Mouse (Mus musculus) granulocyte monocyte progenitor cell, adult 5-6 weeks (primary cell): ENCODE data around the gene Cpsf4. TPM values are rescaled to one million over a fixed set of nuclear protein-coding genes. Genes with fewer than 3 reads are reported as not detected.
"Not testable (repeated sequence)": the region's sequence is repeated elsewhere in the genome, so short reads cannot be mapped to it uniquely, and the experiment has no call there.

Experiments
- ATAC-seq: replicated peaks from 2 replicates; pipeline ENCODE4 v1.8.0; 2016; ENCODE audit warnings: mild to moderate bottlenecking, moderate TSS enrichment, inconsistent platforms; ENCODE audit not compliant: poor library complexity, severe bottlenecking
- total RNA-seq, 2 experiments: library from RNA; stranded (forward) in 1 of 2; stranded (reverse) in 1 of 2; fragments of 200-712, 200-1000 nt in 1 of 2; fragments of >200 nt in 1 of 2; fragmentation: Nextera tagmentation in 1 of 2; gene quantifications; 2 replicates each; pipeline ENCODE4 v1.2.3; 2014 to 2017

Gene Cpsf4
- total RNA-seq, 2 experiments from 2014 or later = 45.3 to 51.3 TPM

DNA sequence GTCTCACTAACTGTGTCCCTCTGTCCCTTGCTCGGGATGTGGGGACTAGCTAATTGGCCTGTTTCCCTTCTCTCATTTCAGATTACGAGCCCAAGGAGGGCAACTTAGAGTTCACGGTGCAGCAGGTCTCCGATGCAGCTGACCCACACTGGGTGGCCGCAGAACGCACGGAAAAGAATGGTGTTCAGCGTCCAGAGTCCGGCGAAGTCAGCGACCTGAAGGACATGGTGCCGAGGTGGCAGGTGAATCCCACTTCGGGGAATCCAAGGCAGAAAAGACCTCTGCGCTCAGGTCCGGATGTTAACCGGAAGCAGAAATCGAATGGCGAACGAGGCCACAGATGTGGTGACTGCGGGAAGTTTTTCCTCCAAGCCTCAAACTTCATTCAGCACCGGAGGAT is 51.2 kb downstream of the Cpsf4 start:
- no peak for ATAC-seq

DNA sequence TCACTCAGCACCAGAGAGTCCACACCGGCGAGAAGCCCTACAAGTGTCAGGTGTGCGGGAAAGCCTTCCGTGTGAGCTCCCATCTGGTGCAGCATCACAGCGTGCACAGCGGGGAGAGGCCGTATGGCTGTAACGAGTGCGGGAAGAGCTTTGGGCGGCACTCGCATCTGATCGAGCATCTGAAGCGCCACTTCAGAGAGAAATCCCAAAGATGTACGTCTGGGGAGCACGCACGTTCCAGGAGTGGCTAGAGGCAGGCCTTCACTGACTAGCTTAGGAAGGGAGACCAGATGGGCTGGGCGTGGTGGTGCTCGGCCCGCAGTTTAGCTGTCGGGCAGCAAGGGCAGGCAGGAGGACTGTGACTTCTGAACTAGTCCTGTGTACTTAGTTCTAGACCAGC is 51.7 kb downstream of the Cpsf4 start:
- ATAC-seq = no peak

DNA sequence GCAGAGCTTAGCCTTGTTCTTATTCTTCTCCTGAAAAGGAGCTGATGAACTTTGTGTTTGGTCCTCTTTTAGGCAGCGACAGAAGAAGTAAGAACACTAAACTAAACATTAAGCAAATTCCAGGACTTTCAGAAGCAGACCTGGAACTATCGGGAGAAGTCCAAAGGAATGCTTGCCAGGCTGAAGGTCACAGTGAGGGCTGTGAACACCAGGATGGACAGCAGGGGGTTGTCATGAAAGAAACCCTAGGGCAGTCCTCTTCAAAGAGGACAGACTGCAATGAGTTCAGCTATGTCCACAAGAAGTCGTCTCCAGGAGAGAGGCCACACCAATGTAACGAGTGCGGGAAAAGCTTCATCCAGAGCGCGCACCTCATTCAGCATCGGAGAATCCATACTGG is 53.0 kb downstream of the Cpsf4 start:
- ATAC-seq = no peak

DNA sequence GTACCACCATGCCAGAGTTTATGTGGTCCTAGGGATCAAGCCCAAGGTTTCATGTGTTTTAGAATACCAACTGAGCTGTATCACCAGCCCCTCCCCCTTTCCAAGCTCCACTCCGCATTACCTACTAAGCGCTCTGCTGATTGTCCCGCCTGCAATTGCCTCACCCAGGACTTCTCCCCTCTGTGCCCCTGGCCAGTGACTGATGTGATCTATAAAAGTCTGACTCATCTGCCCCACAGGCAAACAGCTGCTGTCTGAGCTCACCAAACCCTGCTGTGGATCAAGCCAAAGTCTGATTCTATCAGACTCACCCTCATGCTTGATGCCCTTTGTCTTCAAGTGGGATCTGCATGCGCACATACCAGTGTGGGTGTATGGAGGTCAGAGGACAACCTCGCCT is 55.8 kb downstream of the Cpsf4 start:
- no peak for ATAC-seq

DNA sequence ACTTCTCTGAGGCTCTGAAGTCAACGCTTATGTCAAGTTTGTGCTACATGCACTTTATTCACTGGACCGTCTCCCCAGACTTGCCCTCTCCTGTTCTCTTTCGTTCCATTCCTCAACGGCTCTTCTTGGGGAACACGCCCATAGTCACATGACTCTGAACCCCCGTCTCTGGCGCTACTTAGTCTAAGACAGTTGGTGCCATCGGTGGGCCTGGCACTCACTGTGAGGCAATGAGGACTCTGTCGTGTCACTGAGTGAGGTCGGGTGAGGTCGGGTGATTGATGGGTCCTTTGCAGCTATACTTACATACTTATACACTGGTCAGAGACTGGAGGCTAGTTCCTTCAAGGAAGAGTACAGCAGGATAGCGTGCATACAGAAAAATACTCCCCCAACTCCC is 56.4 kb downstream of the Cpsf4 start:
- no peak for ATAC-seq

DNA sequence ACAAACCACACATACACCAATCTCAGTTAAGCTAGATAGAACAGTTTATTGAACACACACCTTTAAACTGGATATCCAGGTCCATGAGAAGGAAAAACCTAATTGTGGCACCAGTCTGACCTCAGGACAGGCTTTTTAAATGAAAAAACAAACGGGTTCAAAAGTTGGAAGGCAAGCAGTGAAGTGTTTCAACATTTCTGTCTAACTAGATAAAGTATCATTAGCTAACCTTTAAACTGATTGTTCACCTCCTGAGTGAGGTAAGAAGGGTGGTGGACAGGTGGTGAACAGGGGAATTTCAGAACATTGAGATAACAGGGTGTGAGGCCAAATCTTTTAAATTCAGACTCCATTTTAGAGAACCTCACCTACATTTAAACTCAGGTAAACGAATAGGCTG is 59.4 kb downstream of the Cpsf4 start:
- no peak for ATAC-seq

DNA sequence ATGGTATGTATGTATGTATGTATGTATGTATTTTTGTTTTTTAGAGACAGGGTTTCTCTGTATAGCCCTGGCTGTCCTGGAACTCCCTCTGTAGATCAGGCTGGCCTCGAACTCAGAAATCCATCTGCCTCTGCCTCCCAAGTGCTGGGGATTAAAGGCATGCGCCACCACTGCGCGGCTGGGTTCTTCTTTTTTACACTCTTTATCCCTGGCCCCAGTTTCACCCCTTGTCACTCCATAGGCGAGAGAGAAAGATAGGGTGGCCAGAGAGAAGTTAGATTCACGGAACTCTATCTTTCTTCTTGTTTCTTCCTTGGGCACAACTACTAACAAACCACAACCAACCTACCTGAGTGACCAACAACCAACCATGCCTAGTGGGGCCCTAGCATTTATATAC is 62.3 kb downstream of the Cpsf4 start:
- not testable (repeated sequence) for ATAC-seq

DNA sequence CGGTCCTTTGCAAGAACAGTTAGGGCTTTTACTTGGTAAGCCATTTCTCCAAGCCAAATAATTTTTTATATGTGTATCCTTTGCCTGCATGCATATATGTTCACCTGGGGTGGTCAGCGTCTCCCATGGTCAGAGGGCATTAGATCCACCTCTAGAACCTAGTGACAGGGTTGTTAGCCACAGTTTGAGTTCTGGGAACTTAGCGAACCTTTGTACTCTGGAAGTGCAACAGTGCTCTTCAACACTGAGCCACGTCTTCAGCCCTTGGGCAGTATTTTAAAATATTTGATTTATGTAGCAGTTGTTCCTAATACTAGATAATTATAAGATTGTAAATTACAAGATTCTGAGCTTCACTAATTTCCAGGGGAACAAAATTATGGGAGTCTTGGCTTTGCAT is 63.6 kb downstream of the Cpsf4 start:
- no peak for ATAC-seq

DNA sequence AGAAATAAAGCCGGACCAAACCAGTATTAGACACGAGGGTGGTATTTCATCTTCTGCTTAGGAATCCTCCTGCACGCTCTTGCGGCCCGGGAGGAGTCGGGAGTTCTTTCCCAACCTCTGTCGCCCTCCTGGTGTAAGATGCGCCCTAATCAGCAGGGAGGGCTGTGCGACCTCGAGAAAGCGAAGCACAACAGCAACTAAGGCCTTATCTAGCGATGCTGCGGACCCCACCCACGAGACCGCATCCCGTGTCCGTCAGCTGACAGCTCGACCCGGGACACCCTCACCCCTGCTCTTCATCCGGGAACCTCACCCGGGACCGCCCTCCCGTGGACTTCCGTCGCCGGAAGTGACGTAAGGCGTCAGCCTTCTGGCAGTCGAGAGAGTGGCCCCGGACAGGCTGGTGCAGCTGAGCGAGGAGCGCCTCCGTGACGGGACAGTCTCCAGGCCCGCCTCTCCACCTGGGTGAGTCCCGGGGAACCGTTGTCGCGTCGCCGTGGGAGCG is 64.4 kb downstream of the Cpsf4 start, which contains the start of gene Zfp655:
Zfp655 (plus strand) TSS at position 349 of the 505 bp plus-strand sequence.
- ATAC-seq = peak; percentile 87

Other genes with a start within 250 kb of the Cpsf4 start
- 2.0 and 5.9 TPM in 2 replicates for gene Smurf1, start 201.4 kb upstream of the Cpsf4 start, total RNA-seq (2014; fragmentation: Nextera tagmentation)
- gene Smurf1, start 201.4 kb upstream of the Cpsf4 start, total RNA-seq (2017) = 3.4 and 4.6 TPM in 2 replicates
- not detected in 2 replicates for gene Gm4871, start 134.5 kb upstream of the Cpsf4 start, total RNA-seq (2014; fragmentation: Nextera tagmentation)
- not detected in 2 replicates for gene Gm4871, start 134.5 kb upstream of the Cpsf4 start, total RNA-seq (2017)
- not detected in 2 replicates for gene 1700018F24Rik, start 124.2 kb upstream of the Cpsf4 start, total RNA-seq (2014; fragmentation: Nextera tagmentation)
- not detected in 2 replicates for gene 1700018F24Rik, start 124.2 kb upstream of the Cpsf4 start, total RNA-seq (2017)
- gene Arpc1a, start 83.4 kb upstream of the Cpsf4 start, total RNA-seq (2014; fragmentation: Nextera tagmentation) = 76.8 and 81.1 TPM in 2 replicates
- gene Arpc1a, start 83.4 kb upstream of the Cpsf4 start, total RNA-seq (2017) = 42.0 and 48.1 TPM in 2 replicates
- not detected in 2 replicates for gene Kpna7, start 83.2 kb upstream of the Cpsf4 start, total RNA-seq (2014; fragmentation: Nextera tagmentation)
- not detected in 2 replicates for gene Kpna7, start 83.2 kb upstream of the Cpsf4 start, total RNA-seq (2017)
- gene Arpc1b, start 53.0 kb upstream of the Cpsf4 start, total RNA-seq (2014; fragmentation: Nextera tagmentation) = 404 and 492 TPM in 2 replicates
- gene Arpc1b, start 53.0 kb upstream of the Cpsf4 start, total RNA-seq (2017) = 197 and 242 TPM in 2 replicates
- gene Pdap1, start 27.0 kb upstream of the Cpsf4 start, total RNA-seq (2014; fragmentation: Nextera tagmentation) = 59.3 and 90.3 TPM in 2 replicates
- 92.6 and 159 TPM in 2 replicates for gene Pdap1, start 27.0 kb upstream of the Cpsf4 start, total RNA-seq (2017)
- 108 and 163 TPM in 2 replicates for gene Bud31, start 26.9 kb upstream of the Cpsf4 start, total RNA-seq (2014; fragmentation: Nextera tagmentation)
- 194 and 205 TPM in 2 replicates for gene Bud31, start 26.9 kb upstream of the Cpsf4 start, total RNA-seq (2017)
- gene Ptcd1, start 105 bp upstream of the Cpsf4 start, total RNA-seq (2014; fragmentation: Nextera tagmentation) = 9.3 and 10.5 TPM in 2 replicates
- 12.8 and 14.7 TPM in 2 replicates for gene Ptcd1, start 105 bp upstream of the Cpsf4 start, total RNA-seq (2017)
- 372 and 531 TPM in 2 replicates for gene Atp5j2, start 24.8 kb downstream of the Cpsf4 start, total RNA-seq (2014; fragmentation: Nextera tagmentation)
- 127 and 170 TPM in 2 replicates for gene Atp5j2, start 24.8 kb downstream of the Cpsf4 start, total RNA-seq (2017)
- 1.6 and 6.2 TPM in 2 replicates for gene Zkscan14, start 34.7 kb downstream of the Cpsf4 start, total RNA-seq (2014; fragmentation: Nextera tagmentation)
- 20.8 and 21.1 TPM in 2 replicates for gene Zkscan14, start 34.7 kb downstream of the Cpsf4 start, total RNA-seq (2017)
- gene Zkscan5, start 37.3 kb downstream of the Cpsf4 start, total RNA-seq (2014; fragmentation: Nextera tagmentation) = 6.8 and 8.5 TPM in 2 replicates
- gene Zkscan5, start 37.3 kb downstream of the Cpsf4 start, total RNA-seq (2017) = 7.9 and 10.1 TPM in 2 replicates
- 28.2 and 34.0 TPM in 2 replicates for gene Zfp655, start 64.5 kb downstream of the Cpsf4 start, total RNA-seq (2014; fragmentation: Nextera tagmentation)
- gene Zfp655, start 64.5 kb downstream of the Cpsf4 start, total RNA-seq (2017) = 33.5 and 37.3 TPM in 2 replicates
- gene Zscan25, start 113.3 kb downstream of the Cpsf4 start, total RNA-seq (2014; fragmentation: Nextera tagmentation) = 12.1 and 13.2 TPM in 2 replicates
- gene Zscan25, start 113.3 kb downstream of the Cpsf4 start, total RNA-seq (2017) = 4.1 and 10.4 TPM in 2 replicates
- gene Cyp3a57, start 178.1 kb downstream of the Cpsf4 start, total RNA-seq (2014; fragmentation: Nextera tagmentation) = not detected in 2 replicates
- gene Cyp3a57, start 178.1 kb downstream of the Cpsf4 start, total RNA-seq (2017) = not detected in 2 replicates